Comparison of ENCODE assay signal across 8 mouse cellular contexts in the genomic region with DNA sequence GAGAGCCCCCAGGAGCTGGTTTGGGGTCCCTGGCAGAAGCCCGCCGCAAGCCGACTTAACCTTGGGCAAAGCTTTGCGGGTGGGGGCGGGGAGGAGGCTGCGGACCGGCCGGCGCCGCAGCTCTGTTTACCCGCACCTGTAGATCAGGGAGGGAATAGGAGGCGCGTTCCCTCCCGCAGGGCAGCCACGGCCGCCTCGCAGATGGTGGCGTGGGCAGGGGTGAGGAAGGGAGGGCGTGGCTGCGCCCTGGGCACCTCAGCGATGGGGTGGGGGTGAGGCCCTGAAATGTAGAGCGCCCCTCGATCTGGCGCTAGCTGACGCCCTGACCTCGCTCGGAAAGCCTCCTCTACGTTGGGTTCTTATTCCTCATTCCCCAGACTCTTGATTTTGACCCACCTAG. TPM values are rescaled to one million over a fixed set of nuclear protein-coding genes. Genes with fewer than 3 reads are reported as not detected.
DNase-seq lines count a peak whose midpoint lies in the region; ATAC-seq and TF ChIP-seq lines count a peak whose summit lies in the region.

No protein-coding gene starts in this region.

- H3K36me3 ChIP-seq in heart, embryonic 12.5 days, result no peaks in the 10 kb centered on the region
- H3K36me3 ChIP-seq in E14TG2a.4 (ENCODE audit: insufficient read depth, low read length), result no peaks in the 10 kb centered on the region
- no peaks in the 10 kb centered on the region for H3K36me3 ChIP-seq in hindbrain, embryonic 14.5 days (replicated peaks; ENCODE audit: control insufficient read depth, insufficient read depth)

- peak overlapping the region; percentile 51 for H3K4me3 ChIP-seq in heart, embryonic 12.5 days
- H3K4me3 ChIP-seq in E14TG2a.4 (replicated peaks; ENCODE audit: low read length), result peak overlapping the region; percentile 79
- peak overlapping the region; percentile 69 for H3K4me3 ChIP-seq in hindbrain, embryonic 14.5 days (replicated peaks; ENCODE audit: low read length)

- no peaks in the 10 kb centered on the region for H3K9me3 ChIP-seq in heart, embryonic 12.5 days (replicated peaks)
- H3K9me3 ChIP-seq in E14TG2a.4 (ENCODE audit: low read length), result no peaks in the 10 kb centered on the region
- no peaks in the 10 kb centered on the region for H3K9me3 ChIP-seq in hindbrain, embryonic 14.5 days (ENCODE audit: control insufficient read depth, low read length)

- WGBS in heart, embryonic 12.5 days, result 2% methylated on average over 28 of the region's 28 CpGs
- under 1% methylated on average over 28 of the region's 28 CpGs for WGBS in hindbrain, embryonic 14.5 days

- DNase-seq in heart, adult 8-10 months (ENCODE audit: low spot score), result no peak
- DNase-seq in hindbrain, embryonic 14.5 days (ENCODE audit: low spot score), result no peak
- peak; percentile 18 to 37 for DNase-seq in lung, postnatal 4 days
- DNase-seq in testis, postnatal 14 days (ENCODE audit: low spot score), result peak; percentile 46
- DNase-seq in layer of hippocampus, postnatal 14 days (ENCODE audit: low spot score in 2 of 2), result no peak

- no peak overlapping the region for H3K27ac ChIP-seq in heart, embryonic 12.5 days (ENCODE audit: poor library complexity, severe bottlenecking)
- peak overlapping the region; percentile 93 for H3K27ac ChIP-seq in hindbrain, embryonic 14.5 days

- 0 out of 2 replicates have a peak, but pooled peaks have one; percentile 7 for ATAC-seq in heart, embryonic 12.5 days (ENCODE audit: insufficient number of reproducible peaks, low FRiP score)
- ATAC-seq in common myeloid progenitor, adult 5-6 weeks (replicated peaks; ENCODE audit: low read depth, poor library complexity, severe bottlenecking), result peak; percentile 26; the same call in 1 of the 2 replicates
- ATAC-seq in hindbrain, embryonic 14.5 days (ENCODE audit: low FRiP score), result no peak

- H3K4me1 ChIP-seq in heart, embryonic 12.5 days (replicated peaks), result peaks cover 20% of the 10 kb centered on the region
- H3K4me1 ChIP-seq in E14TG2a.4 (replicated peaks; ENCODE audit: low read depth, low read length), result peaks cover 41% of the 10 kb centered on the region
- peaks cover 36% of the 10 kb centered on the region for H3K4me1 ChIP-seq in hindbrain, embryonic 14.5 days (replicated peaks; ENCODE audit: control insufficient read depth, insufficient read depth, low read length)

- H3K9ac ChIP-seq in heart, embryonic 12.5 days, result peak overlapping the region; percentile 58; the same call in 1 of the 2 replicates
- peak overlapping the region; percentile 87 for H3K9ac ChIP-seq in hindbrain, embryonic 14.5 days

- no peak for TF ChIP-seq CTCF in E14TG2a.4 (conservative IDR thresholded peaks at IDR 0.05; ENCODE audit: low read length)

- H3K4me2 ChIP-seq in heart, embryonic 12.5 days, result peak overlapping the region; percentile 77
- peak overlapping the region; percentile 83 for H3K4me2 ChIP-seq in hindbrain, embryonic 14.5 days (replicated peaks)

- H3K27me3 ChIP-seq in heart, embryonic 12.5 days (replicated peaks), result peaks cover 92% of the 10 kb centered on the region
- peaks cover 78% of the 10 kb centered on the region for H3K27me3 ChIP-seq in E14TG2a.4 (ENCODE audit: insufficient read depth, low read length)
- H3K27me3 ChIP-seq in hindbrain, embryonic 14.5 days (ENCODE audit: control insufficient read depth, insufficient read depth, low read length), result no peaks in the 10 kb centered on the region

RNA-seq across cellular contexts. Expression of gene Spock2, which starts 1.4 kb away (rescaled TPM):
- 2.2 and 2.3 TPM in 2 replicates for polyA plus RNA-seq in heart, embryonic 12.5 days (2016; fragmentation: Nextera tagmentation; extraction: Ambion mirVana)
- total RNA-seq in heart, adult 8-10 months (2022), result 10 to 100 TPM; 12.2 to 24.8 (median 14.4) TPM
- 0.09 TPM in 1 of 2 replicates, not detected in the other for total RNA-seq in common myeloid progenitor, adult 5-6 weeks (2017)
- polyA plus RNA-seq in hindbrain, embryonic 14.5 days (2014; fragmentation: Nextera tagmentation; extraction: Ambion mirVana), result 85.3 and 88.8 TPM in 2 replicates
- total RNA-seq in layer of hippocampus, postnatal 14 days (2021), result 100 to 1,000 TPM; 497 to 522 TPM

Comparison
In these comparisons a context has a peak if more than half of its experiments do, and no peak if none do; other contexts are left out.
1. DNase-seq: peak in lung, postnatal 4 days (2 of 2) and testis, postnatal 14 days (single experiment); none in heart, adult 8-10 months (single experiment), hindbrain, embryonic 14.5 days (single experiment) and layer of hippocampus, postnatal 14 days (0 of 2).
2. RNA of gene Spock2, which starts 1.4 kb away (total RNA-seq): 497 to 522 TPM in layer of hippocampus, postnatal 14 days; 12.2 to 24.8 TPM in heart, adult 8-10 months and 0.09 TPM in common myeloid progenitor, adult 5-6 weeks; every median in the first group is over 10 times any median in the second.
3. Peak in every context shown above with its lines, with median percentiles within 50 percentile points of each other: H3K4me3 ChIP-seq.